Mouse (Mus musculus) liver, embryonic 14.5 days (tissue): ENCODE results near the gene Slk.

ENCODE experiments used
- CTCF ChIP-seq: IDR thresholded peaks from 2 replicates; pipeline ENCODE4 v1.5.1; 2016; ENCODE audit warnings: antibody characterized with exemption, low read depth, control low read depth
- EP300 ChIP-seq: IDR thresholded peaks from 2 replicates; pipeline ENCODE4 v1.6.1; 2016; ENCODE audit warnings: antibody characterized with exemption, low read depth

- TF ChIP-seq CTCF = no peak
- TF ChIP-seq EP300 = no peak
Measured at GRCm38 (mm10) chr19:47549584-47549983, 29.9 kb upstream of the Slk start.
